ENCODE assay signal across 11 mouse cellular contexts in the genomic region with DNA sequence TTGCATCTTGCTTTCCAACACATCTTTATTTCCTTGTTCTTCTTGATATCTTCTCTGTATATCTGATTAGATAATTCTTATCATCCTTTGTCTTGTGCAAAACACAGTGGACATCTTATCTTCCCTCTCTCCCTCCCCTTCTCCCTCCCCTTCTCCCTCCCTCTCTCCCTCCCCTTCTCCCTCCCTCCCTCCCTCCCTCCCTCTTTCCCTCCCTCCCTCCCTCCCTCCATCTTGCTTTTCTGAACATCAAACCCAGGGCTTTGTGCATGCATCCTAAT.
DNase-seq lines count a peak whose midpoint lies in the region; ATAC-seq lines count a peak whose summit lies in the region.
"Had no signal": no experiment of that assay in that cellular context is flagged by ENCODE, and none has a peak within 500 bp of the region (broad histone marks: within the 10 kb centered on the region; RNA-seq: fewer than 3 reads in every experiment).

No protein-coding gene starts in this region.

- DNase-seq in kidney, postnatal 36 days: no peak
- no peak for DNase-seq in forebrain, embryonic 10.5 days (ENCODE audit: extremely low spot score, low spot score)
- no peak for DNase-seq in hindbrain, embryonic 14.5 days (ENCODE audit: low spot score)
- DNase-seq in layer of hippocampus, adult 11-12 months (ENCODE audit: low spot score): no peak
- no peak for DNase-seq in adrenal gland, postnatal 10 days
- no peak for DNase-seq in adrenal gland, adult 18-20 months (ENCODE audit: low spot score in 2 of 2)
- DNase-seq: heart, postnatal 14 days; lung, adult 2 months; thymus, postnatal 25 days had no signal

- no peak for ATAC-seq in kidney, embryonic 15.5 days (replicated peaks; ENCODE audit: low FRiP score)
- ATAC-seq in hindbrain, embryonic 14.5 days (ENCODE audit: low FRiP score): no peak
- ATAC-seq in midbrain, embryonic 15.5 days (replicated peaks): no peak

- peak overlapping the region; percentile 92 for H3K27ac ChIP-seq in kidney, embryonic 15.5 days
- peak overlapping the region; percentile 81 for H3K27ac ChIP-seq in forebrain, embryonic 10.5 days
- H3K27ac ChIP-seq in hindbrain, embryonic 14.5 days: peak overlapping the region; percentile 92
- H3K27ac ChIP-seq in midbrain, embryonic 15.5 days: peak overlapping the region; percentile 85

- no peaks in the 10 kb centered on the region for H3K9me3 ChIP-seq in kidney, embryonic 15.5 days (replicated peaks)
- H3K9me3 ChIP-seq in forebrain, embryonic 10.5 days: no peaks in the 10 kb centered on the region
- H3K9me3 ChIP-seq in hindbrain, embryonic 14.5 days (ENCODE audit: control insufficient read depth, low read length): no peaks in the 10 kb centered on the region
- no peaks in the 10 kb centered on the region for H3K9me3 ChIP-seq in midbrain, embryonic 15.5 days

- no peaks in the 10 kb centered on the region for H3K27me3 ChIP-seq in kidney, embryonic 15.5 days
- H3K27me3 ChIP-seq in forebrain, embryonic 10.5 days (ENCODE audit: poor library complexity, severe bottlenecking): no peaks in the 10 kb centered on the region; the same call in 1 of the 2 replicates
- no peaks in the 10 kb centered on the region for H3K27me3 ChIP-seq in hindbrain, embryonic 14.5 days (ENCODE audit: control insufficient read depth, insufficient read depth, low read length)
- H3K27me3 ChIP-seq in midbrain, embryonic 15.5 days (replicated peaks): no peaks in the 10 kb centered on the region

- peaks cover 51% of the 10 kb centered on the region for H3K4me1 ChIP-seq in kidney, embryonic 15.5 days
- H3K4me1 ChIP-seq in forebrain, embryonic 10.5 days: peaks cover 51% of the 10 kb centered on the region
- peaks cover 26% of the 10 kb centered on the region for H3K4me1 ChIP-seq in hindbrain, embryonic 14.5 days (replicated peaks; ENCODE audit: control insufficient read depth, insufficient read depth, low read length)
- H3K4me1 ChIP-seq in midbrain, embryonic 15.5 days: peaks cover 22% of the 10 kb centered on the region

- no peak overlapping the region for H3K4me3 ChIP-seq in kidney, embryonic 15.5 days (replicated peaks)
- no peak overlapping the region for H3K4me3 ChIP-seq in forebrain, embryonic 10.5 days
- no peak overlapping the region for H3K4me3 ChIP-seq in hindbrain, embryonic 14.5 days (replicated peaks; ENCODE audit: low read length)
- no peak overlapping the region for H3K4me3 ChIP-seq in midbrain, embryonic 15.5 days

- H3K9ac ChIP-seq in kidney, embryonic 15.5 days: 0 out of 2 replicates have a peak overlapping the region, but pooled peaks have one; percentile 3
- H3K9ac ChIP-seq in hindbrain, embryonic 14.5 days: peak overlapping the region; percentile 49; the same call in 1 of the 2 replicates
- no peak overlapping the region for H3K9ac ChIP-seq in midbrain, embryonic 15.5 days

- no peak overlapping the region for H3K4me2 ChIP-seq in kidney, embryonic 15.5 days
- no peak overlapping the region for H3K4me2 ChIP-seq in hindbrain, embryonic 14.5 days (replicated peaks)
- H3K4me2 ChIP-seq in midbrain, embryonic 15.5 days: no peak overlapping the region

- H3K36me3 ChIP-seq in kidney, embryonic 15.5 days: no peaks in the 10 kb centered on the region
- H3K36me3 ChIP-seq in forebrain, embryonic 10.5 days (replicated peaks): peaks cover 11% of the 10 kb centered on the region
- H3K36me3 ChIP-seq in hindbrain, embryonic 14.5 days (replicated peaks; ENCODE audit: control insufficient read depth, insufficient read depth): no peaks in the 10 kb centered on the region
- H3K36me3 ChIP-seq in midbrain, embryonic 15.5 days (replicated peaks): no peaks in the 10 kb centered on the region
